Mouse (Mus musculus) brain, embryonic 14.5 days (tissue): ENCODE measurements around the gene Tnxb.

Source experiments
- CTCF ChIP-seq: fragments of 200-500 bp; IDR thresholded peaks from 2 replicates; pipeline ENCODE4 v1.5.1; 2012; ENCODE audit warnings: inconsistent platforms, mild to moderate bottlenecking, moderate library complexity, borderline replicate concordance; ENCODE audit not compliant: insufficient read depth, insufficient read length; ENCODE audit errors: extremely low read depth
- POLR2A ChIP-seq: fragments of 200-500 bp; IDR thresholded peaks from 2 replicates; pipeline ENCODE4 v1.6.1; 2012; ENCODE audit warnings: mild to moderate bottlenecking, inconsistent platforms, borderline replicate concordance; ENCODE audit not compliant: poor library complexity, insufficient read depth, insufficient read length, severe bottlenecking; ENCODE audit errors: extremely low read depth

DNA sequence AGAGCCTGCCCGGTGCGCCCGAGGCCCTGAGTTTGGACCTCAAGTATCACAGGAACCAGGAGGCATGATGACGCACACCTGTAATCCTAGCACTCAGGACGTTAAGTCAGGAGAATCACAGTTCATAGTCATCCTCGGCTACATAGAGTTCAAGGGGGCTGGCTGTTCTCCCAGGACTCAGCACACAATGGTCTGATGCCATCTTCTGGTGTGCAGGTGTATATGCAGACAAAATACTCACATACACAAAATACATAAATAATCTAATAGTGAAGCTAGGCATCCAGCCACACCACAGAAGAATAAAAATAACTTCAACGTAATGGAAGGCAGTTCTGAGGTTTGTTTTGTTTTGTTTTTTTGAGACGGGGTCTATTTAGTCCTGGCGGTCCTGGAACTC is 47.2 kb upstream of the Tnxb start:
- no peak for TF ChIP-seq CTCF
- TF ChIP-seq POLR2A: no peak
